Mouse (Mus musculus) hindbrain, postnatal 0 days (tissue): ENCODE measurements at regions not wholly inside any gene's neighbourhood (a gene's known extent, or its start where the extent isn't known, plus 50 kb on each side); places are given as distances from the start of the nearest gene placed in this dataset.

Source experiments
- ATAC-seq: fragments of 200-750 bp; cut with Nextera tagmentation; 2 replicates; pipeline ENCODE4 v1.8.0; 2017; ENCODE audit warnings: mild to moderate bottlenecking, moderate TSS enrichment, moderate library complexity
- DNase-seq: peaks from one replicate; pipeline ENCODE4 v3.0.0-alpha.2; 2015; ENCODE audit warnings: low spot score
- H3K27ac ChIP-seq: fragments of 300-500 bp; sonication (generic); 2 replicates; pipeline ENCODE4 v1.5.1; 2014; ENCODE audit warnings: mild to moderate bottlenecking
- H3K27me3 ChIP-seq: fragments of 300-500 bp; sonication (generic); 2 replicates; pipeline ENCODE4 v1.6.1; 2014; ENCODE audit warnings: low read length, mixed read lengths; ENCODE audit not compliant: insufficient read depth
- H3K36me3 ChIP-seq: fragments of 300-500 bp; sonication (generic); 2 replicates; pipeline ENCODE4 v1.6.1; 2014; ENCODE audit warnings: low read length, mixed read lengths; ENCODE audit not compliant: insufficient read depth
- H3K4me1 ChIP-seq: fragments of 300-500 bp; sonication (generic); 2 replicates; pipeline ENCODE4 v1.6.1; 2014; ENCODE audit warnings: antibody characterized with exemption, low read length, mixed read lengths; ENCODE audit not compliant: insufficient read depth
- H3K4me2 ChIP-seq: fragments of 300-500 bp; sonication (generic); 2 replicates; pipeline ENCODE4 v1.6.1; 2014; ENCODE audit warnings: low read depth, mild to moderate bottlenecking, low read length, moderate library complexity, mixed read lengths
- H3K4me3 ChIP-seq: fragments of 300-500 bp; sonication (generic); 2 replicates; pipeline ENCODE4 v1.5.1; 2014; ENCODE audit warnings: low read length
- H3K9ac ChIP-seq: fragments of 300-500 bp; sonication (generic); replicated peaks from 2 replicates; pipeline ENCODE4 v1.6.1; 2014; ENCODE audit warnings: mild to moderate bottlenecking, low read length, moderate library complexity, mixed read lengths
- H3K9me3 ChIP-seq: fragments of 300-500 bp; sonication (generic); 2 replicates; pipeline ENCODE4 v1.6.1; 2016; ENCODE audit warnings: low read length, mixed read lengths
- CTCF ChIP-seq: IDR thresholded peaks from 2 replicates; pipeline ENCODE4 v1.5.1; 2016; ENCODE audit warnings: antibody characterized with exemption, control low read depth, low read depth
- WGBS: fragments of 180-500 bp; shearing (Covaris S2); extraction: QIAGEN DNeasy Blood & Tissue Kit; methylation state at CpG from one replicate; pipeline ENCODE4 v1.1.7; 2014; 5-methylcytosine and 5-hydroxymethylcytosine counted together

GRCm38 (mm10) chr19:51977236-51977961 is 286.7 kb upstream of the Ins1 start:
- no peaks in the 10 kb centered on the region for H3K9me3 ChIP-seq
- DNase-seq: peak; percentile 47

GRCm38 (mm10) chr19:51997161-51997560 is 266.9 kb upstream of the Ins1 start:
- H3K4me3 ChIP-seq: no peak overlapping the region
- no peak for DNase-seq
- ATAC-seq: no peak
- H3K4me2 ChIP-seq: no peak overlapping the region
- H3K27me3 ChIP-seq: no peaks in the 10 kb centered on the region
- H3K36me3 ChIP-seq: no peaks in the 10 kb centered on the region
- H3K4me1 ChIP-seq: no peaks in the 10 kb centered on the region
- no peak overlapping the region for H3K9ac ChIP-seq
- H3K27ac ChIP-seq: no peak overlapping the region
- no peak for TF ChIP-seq CTCF
- no peaks in the 10 kb centered on the region for H3K9me3 ChIP-seq

More at GRCm38 (mm10) chr19:51977236-51977961, 286.7 kb upstream of the Ins1 start:
- no peaks in the 10 kb centered on the region for H3K36me3 ChIP-seq
- no peak overlapping the region for H3K9ac ChIP-seq
- no peaks in the 10 kb centered on the region for H3K27me3 ChIP-seq
- H3K4me1 ChIP-seq: no peaks in the 10 kb centered on the region
- no peak overlapping the region for H3K4me2 ChIP-seq
- H3K4me3 ChIP-seq: no peak overlapping the region
- H3K27ac ChIP-seq: no peak overlapping the region
- no peak for TF ChIP-seq CTCF
- peak; percentile 47; the same call in 1 of the 2 replicates for ATAC-seq
- 28% methylated on average over 4 of the region's 4 CpGs for WGBS
